Mouse (Mus musculus) cerebellum, adult 9-10 months (tissue): ENCODE results near the gene Nbl1.

Source experiments
- DNase-seq: peaks from one replicate; pipeline ENCODE4 v3.0.0; 2022

Gene Nbl1

DNA sequence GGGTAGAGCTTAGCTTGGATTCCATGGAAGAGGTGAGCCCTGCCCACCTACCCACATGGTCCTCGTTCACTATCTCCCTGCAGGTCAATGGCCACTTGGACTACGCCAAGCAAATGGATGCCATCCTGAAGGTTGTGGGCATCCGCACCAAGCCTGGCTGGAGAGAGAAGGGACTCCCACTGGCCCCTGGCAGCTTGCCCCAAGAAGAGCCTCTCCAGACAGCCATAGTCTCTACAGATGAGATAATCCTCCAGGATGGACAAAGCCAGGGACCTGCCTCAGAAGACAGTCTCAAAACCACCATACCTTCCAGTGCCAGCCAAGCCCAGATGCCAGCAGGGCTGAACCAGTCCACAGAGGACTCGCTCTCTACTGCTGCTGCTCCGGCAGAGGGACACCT lies 34.8 kb downstream of the Nbl1 start:
- no peak for DNase-seq

DNA sequence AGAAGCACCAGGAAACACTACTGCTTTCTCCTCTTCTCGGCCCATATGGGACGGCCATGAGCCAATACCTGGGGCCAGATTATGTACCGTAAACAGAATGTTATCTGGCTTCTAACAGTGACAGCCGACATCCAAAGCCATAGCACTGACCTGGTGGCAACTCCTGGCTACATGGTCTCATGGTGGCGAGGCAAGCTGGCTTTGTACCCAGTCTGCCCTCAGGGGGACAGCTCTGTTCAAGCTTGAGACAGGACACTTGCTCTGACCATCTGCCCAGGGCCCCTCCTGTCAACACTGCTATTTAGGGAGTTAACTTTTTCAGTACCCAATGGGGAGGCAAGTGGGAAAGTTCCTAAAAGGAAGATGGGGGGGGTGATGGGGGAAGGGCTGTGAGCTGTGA lies 35.5 kb downstream of the Nbl1 start:
- DNase-seq: no peak

DNA sequence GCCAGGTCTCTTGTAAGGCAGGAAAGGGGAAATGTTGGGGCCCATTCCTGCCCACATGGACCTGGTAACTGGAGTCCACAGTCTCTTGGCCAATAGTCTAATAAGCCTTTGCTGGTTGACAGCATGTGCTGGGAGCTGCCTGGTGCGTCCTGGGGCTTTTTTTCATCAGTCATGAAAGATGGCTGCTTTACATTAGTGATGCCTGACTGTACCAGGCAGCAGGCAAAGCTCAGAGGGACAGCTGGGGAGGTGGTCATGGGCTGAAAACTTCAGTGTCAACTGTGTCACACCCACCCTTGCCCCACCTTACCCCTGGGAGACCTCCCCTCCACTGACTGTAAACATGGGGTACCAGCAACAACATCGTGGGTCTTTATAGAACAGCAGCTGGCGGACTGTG lies 37.0 kb downstream of the Nbl1 start:
- no peak for DNase-seq

DNA sequence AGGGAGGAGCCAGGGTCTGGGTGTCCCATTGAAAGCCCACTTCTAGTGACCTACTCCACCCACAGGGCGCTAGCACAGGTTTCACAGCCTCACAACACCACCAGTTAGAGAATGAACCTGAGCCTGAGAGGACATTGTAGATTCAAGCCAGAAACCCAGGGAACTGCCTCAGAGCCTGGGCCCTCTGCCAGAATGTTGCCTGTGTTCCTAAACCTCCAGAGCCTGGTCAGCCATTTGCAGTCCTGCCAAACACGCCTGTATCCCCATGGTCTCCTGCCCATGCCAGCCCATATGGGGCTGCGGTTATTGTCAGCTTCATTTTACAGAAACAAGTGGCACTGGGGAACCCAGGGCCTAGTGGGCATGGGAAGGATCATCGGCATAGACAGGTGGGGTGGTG lies 37.5 kb downstream of the Nbl1 start:
- peak; percentile 58 for DNase-seq

DNA sequence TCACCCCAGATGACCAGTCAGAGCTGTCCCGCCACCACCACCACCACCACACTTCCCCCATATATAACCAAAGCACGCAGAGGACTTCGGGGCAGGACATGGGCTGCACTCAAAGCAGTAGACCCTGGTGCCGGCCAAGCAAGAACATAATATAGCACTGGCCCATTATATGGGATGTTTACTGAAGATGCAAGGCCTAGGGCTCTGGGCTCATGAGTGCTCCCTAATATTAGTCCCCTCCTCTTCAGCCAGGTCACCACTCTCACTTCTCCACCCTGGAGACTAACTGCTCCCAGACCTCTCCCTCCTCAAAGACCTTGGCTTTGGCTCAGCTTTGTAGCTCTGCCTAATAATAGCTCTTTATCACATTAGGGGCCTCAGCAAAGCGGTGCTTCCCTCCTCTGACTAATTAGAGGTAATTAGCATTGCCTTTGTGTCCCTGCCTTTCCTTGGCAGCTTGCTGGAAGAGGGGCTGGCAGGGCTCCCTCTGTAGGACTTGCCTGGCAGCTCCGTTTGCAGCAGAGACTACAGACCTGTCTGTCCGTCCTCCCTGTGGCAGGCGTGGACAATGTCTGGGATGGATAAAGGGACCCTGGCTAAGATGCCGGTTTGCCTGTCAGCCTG lies 38.4 kb downstream of the Nbl1 start:
- DNase-seq: no peak

DNA sequence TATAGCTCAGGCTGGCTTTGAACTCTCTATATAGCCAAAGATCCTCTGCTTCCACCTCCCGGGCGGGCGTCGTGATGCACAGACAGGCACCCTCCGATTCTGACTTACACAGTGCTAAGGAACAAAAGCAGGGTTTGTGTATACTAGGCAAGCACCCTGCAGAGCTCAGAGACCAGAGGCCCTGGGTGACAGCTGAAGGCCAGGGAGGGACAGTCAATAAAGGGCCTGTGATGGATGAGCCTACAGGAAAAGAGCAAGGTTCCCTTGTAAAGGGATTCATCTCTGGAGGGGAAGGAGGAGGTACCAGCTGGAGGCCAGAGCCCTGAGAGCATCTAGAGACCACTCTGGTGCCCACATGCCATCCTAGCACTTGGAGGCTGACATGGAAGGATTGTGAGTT lies 39.4 kb downstream of the Nbl1 start:
- DNase-seq: no peak

DNA sequence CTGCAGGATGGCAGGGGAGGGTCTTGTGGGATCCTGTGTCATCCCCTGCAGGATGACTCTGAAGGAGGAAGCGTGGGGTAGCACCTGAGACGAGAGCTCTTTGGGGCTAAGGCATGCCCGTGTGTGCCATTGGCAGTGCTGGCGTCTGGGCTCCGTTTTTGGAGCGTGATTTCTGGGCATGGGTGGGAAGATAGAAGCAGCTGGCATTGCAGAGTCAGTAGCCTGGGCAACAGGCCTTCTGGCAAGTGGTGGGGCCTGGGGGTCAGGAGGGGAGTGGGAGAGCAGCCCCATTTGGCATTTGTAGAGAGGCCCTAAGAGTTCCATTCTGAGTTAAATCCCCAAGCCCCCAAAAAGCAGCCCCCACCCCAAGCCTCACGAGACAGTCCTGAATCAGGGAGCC lies 40.0 kb downstream of the Nbl1 start:
- DNase-seq: no peak

DNA sequence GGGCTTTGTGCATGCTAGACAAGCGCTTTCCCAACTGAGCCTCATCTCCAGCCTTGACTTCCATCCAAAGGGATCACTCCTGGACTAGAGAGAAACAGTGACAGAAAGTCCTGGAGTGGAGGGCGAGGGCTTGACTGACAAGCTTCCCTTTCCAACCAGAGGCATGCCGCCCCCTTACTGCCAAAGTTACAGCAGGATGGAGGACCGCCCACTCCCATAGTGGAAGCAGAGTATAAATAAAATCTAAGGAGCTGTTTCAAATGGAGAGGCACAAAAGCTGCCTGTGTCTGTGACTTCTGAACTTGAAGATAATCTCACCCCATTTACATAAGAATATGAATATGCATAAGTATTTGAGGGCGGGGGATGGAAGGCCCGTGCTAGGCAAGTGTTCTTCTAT lies 44.3 kb downstream of the Nbl1 start:
- DNase-seq: no peak

DNA sequence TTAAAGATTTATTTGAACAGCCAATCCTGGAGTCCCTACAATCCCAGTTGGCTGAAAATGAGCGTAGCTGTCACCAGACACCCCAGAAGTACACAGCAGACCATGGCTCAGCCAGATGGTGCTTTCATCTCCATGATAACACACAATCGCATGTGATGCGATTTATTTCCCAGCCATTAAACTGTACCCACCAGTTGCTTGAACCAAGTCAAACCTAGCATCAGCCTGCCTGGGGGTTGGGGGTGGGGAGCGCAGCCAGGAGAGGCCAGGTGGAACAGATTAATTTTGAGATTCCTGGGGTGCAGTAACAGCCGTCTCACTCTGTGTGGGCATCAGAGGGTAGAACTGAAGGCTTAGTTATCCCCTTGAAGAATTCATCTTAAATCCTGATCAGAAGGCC lies 46.4 kb downstream of the Nbl1 start:
- no peak for DNase-seq

DNA sequence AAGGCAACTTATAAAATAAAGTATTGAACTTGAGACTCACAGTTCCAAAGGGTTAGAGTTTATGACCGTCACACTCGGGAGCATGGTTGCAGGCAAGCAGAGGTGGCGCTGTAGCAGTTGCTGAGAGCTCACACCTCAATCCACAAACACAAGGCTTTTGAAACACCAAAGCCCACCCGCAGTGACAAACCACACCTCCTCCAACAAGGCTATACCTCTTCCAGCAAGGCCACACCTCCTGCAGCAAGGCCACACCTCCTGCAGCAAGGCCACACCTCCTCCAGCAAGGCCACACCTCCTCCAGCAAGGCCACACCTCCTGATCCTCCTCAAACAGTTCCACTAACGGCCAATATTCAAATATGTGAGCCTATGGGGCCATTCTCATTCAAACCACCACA lies 48.2 kb downstream of the Nbl1 start:
- DNase-seq: no peak

DNA sequence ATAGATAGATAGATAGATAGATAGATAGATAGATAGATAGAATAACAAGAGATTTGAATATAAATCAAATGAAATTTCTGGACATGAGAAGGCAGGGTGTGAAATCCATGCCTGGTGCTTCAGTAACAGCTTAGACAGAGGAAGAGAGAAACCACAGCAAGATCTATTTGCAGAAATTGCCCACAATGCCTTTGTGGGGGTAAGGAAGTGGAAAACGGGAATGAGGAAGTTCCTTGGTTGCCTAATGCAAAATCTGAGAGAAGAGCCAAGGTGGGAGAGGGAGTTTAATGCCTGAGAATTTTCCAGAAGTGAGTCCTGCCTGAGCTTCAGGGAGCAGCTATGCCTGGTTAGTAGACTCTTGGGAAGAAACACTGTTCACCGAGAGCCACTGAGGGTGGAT lies 49.2 kb downstream of the Nbl1 start:
- DNase-seq: no peak

DNA sequence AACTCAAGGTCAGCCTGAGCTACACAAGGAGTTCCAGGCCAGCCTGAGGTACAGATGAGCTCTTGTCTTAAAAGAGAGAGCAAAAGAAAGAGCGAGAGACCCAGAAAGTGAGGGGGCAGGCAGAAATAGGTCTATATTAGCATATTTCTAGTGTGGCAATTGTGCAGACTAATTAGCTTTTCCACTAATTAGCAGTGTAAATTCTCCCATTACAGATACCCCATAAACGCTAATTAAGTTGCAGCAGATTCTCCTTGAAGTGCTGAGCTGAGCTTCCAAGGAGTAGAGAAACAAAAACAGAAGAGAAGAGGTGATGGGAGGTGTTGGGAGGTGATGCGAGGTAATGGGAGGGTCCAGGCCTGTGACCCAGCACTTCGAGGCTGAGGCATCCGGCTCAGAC lies 50.2 kb downstream of the Nbl1 start:
- DNase-seq: no peak

DNA sequence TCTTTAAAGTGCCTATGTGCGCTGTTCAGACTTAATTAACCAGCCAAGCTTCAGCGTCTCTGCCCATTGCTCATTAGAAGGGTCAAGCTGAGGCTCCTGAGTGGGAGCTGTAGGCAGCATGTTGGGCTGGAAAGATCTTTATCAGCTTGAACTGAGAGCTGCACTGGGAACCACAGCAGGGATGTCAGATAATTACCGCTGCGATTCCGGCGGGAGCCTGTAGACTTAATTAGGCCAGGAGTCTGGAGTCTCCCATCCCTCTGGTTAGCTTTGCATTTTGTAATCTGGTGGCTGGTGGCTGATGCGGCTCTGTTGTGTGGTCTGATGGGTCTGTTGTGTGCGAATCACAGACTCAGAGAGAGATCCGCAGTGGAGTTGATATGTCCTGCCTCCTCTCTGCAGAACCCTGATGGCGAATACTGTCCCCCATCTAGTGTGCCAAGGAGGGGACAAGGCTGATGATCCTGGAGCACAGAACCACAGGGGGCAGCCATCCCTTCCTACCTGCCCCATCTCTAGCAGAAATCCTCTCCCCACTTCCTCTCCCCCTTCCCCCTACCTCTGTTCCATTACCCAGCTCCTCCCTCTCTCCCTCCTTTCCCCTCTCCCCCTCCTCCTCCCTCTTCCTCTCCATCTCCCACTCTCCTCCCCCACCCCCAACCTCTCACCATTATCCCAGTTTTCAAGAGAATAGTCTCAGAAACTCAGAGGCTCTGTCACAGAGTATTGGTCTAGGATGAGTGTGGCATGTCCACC lies 52.5 kb downstream of the Nbl1 start:
- DNase-seq: no peak

DNA sequence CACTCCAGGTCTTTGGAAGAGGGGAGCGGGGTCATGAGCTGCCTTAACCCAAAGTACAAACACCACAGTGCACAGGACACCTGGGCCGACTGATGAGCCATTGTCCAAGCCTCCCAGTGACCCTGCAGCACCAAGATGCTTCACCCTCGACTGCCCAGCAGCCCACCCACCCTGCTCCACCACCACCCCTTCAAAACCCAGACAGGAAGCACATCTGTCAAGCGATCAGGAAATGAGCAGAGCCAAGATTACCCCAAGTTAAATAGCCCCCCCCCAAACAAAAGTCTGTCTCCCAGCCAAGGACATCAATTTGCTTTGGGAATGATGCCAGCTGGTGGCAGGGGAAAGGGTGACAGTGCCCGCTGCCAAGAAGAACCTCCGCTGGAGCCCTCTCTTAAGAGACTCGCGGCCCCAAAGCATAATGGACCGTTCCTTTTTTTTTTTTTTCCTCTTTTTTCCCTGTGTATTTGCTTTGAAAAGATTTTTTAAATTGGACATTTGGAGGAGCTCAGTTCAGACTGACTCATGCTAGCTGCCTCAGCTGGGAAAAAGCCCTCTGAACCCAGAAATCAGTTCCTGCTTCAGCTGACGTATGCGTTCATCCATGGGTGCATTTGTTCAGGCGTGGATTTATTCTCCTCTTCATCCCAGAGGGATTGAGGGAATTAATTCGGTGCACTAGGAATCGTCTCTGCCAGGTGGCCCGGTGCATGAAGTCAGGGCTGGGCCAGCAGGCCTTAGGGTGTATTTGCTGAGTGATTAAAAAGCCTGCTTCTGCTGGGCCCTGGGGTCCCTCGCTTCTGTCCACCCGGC lies 54.8 kb downstream of the Nbl1 start:
- DNase-seq: peak; percentile 11

DNA sequence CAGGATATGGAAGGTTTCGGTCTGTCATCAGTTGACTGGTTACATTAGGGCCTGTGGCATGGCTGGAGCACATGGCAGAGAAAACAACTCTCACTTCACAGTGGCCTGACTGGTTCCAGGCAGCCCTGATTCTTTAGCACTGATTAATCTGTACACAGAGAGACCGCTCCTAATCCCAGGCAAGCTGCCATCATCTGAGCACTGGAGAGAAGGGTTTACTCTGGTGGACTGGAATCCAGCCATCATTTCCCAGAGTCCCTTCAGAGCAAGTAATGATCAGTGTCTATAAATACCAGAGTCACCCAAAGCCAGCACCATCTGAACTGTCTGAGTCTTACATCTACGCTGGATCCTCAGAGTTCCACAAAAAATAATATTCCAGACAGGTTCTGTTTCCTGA lies 57.0 kb downstream of the Nbl1 start:
- DNase-seq: no peak

DNA sequence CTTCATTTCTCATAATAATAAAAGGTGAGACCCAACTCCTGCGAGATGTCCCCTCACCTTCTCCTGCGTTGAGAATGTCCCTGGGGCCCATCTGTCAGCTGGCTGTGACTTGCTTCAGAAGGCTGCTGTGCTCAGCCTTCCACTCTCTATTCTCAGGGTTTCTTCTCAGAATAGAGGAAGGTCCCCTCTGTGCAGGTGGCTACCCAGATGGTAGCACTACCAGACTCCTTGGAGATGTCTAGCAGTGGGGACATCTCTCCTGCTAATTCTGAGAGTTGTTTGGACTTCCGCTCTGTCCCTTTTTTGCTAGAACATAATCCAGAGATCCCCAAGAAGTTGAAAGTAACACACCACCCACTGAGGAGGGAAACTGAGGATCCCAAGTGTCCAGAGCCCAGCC lies 57.9 kb downstream of the Nbl1 start:
- DNase-seq: no peak

DNA sequence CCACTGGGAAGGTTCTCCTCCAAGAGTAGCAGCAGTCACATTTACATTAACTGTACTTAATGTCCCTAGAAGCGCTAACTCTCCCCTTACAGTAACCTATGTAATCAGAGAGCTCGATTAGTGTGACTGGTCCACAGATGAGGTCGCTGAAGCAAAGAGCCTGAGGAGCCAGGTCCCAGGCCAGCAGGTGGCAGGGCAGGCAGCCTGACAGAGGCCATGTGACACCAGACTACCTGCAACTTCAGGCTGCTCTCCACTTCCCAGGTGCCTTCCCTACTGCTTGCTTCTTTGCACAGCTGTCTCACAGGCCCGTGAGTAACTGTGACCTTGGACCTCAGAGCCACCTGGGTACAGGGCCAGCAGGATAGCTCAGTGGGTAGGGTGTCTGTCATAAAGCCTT lies 58.3 kb downstream of the Nbl1 start:
- DNase-seq: no peak

DNA sequence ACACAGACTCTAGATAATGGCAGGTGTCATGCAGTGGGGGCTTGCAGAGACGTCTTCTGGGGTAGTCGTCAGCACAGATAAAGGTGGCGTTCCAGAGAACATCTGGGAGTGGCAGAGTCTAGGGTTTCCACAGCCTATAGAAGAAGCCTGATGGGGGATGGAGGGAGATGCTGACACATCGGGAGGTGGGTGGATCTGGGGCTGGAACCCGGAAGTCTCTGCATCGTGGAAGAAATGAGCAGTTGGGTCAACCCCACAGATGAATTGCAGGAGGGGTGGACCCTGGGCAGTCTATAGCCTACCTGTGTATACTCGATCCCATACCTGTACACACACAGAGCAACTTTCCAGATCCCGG lies 58.8 kb downstream of the Nbl1 start:
- DNase-seq: no peak

DNA sequence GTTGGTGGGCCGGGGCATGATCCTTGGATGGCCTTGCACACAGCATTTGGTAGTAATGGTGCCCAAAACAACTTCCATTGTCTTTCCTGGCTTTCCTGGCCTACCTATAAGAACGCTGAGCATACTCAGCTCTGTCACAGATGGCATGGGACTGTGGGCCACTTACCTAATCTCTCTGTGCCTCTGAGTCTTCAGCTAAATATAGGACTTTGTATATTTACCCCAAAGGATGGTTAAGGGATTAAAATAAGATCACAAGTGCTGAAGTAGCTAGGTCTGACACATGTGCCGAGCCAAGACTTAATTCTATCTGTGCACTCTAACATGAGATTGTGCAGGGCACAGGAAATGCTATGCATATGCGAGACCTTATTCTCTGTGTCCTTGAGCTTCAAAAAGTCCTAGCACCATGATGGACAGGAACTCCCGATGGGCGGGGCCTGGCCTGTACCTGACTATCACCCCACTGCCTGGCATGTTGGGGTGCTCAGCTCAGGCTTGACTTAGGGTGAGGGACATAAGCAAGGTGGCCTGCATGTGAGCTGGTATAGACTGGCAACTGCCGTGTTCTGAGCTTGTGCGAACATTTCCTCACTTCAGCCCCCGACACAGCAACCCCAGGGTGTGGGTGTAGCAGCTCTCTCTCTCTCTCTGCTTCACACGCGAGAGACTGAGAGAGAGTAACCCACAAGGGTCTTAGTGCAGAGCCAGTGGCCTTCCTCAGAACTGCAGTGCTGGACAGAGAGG lies 59.4 kb downstream of the Nbl1 start:
- no peak for DNase-seq

DNA sequence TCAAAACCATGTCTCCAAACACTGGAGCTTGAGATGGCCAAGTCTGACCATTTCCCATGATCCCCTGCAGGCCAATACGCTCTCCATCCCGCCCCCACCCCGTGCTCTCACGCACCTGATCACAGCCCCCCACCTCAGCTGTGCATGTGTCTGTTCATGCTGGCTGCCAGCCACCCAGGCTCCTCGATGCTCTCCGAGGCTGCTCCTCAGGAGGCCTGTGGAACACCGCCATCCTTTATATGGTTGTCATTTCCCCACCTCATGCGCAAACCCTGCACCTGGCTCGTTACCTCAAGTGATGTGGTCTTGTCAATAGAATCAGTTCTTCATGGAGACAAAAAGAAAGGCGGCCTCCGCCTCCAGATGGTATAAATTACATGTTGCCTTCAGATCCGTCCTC lies 60.3 kb downstream of the Nbl1 start:
- no peak for DNase-seq
